Mouse (Mus musculus) ES-E14 (cell line): ENCODE measurements around the gene Coa4. TPM values are rescaled to one million over a fixed set of nuclear protein-coding genes. Genes with fewer than 3 reads are reported as not detected.
A peak's percentile ranks its signal among the peaks of the same experiment; 100 is the strongest.

Source experiments
- DNase-seq: peaks from one replicate; pipeline ENCODE4 v3.0.0-alpha.2; 2013; ENCODE audit warnings: low read depth, low spot score
- H3K27ac ChIP-seq: 2 replicates; pipeline ENCODE4 v1.5.1; 2012; ENCODE audit warnings: low read depth, mild to moderate bottlenecking, low read length, moderate library complexity, mixed read lengths; ENCODE audit not compliant: poor library complexity, insufficient read depth, severe bottlenecking
- H3K36me3 ChIP-seq: 2 replicates; pipeline ENCODE4 v1.6.1; 2012; ENCODE audit warnings: mild to moderate bottlenecking, low read length, moderate library complexity, mixed read lengths; ENCODE audit not compliant: control insufficient read depth, poor library complexity, insufficient read depth, severe bottlenecking
- H3K4me1 ChIP-seq, 2 experiments: fragments of 150-350 bp in 1 of 2; sonication (generic) in 1 of 2; 2 replicates each; pipeline ENCODE4 v1.6.1; 2012; ENCODE audit warnings: low read length in 2 of 2, mild to moderate bottlenecking in 1 of 2, mixed read lengths in 1 of 2; ENCODE audit not compliant: control insufficient read depth in 2 of 2, insufficient read depth in 2 of 2, poor library complexity in 1 of 2
- H3K4me3 ChIP-seq, 2 experiments: fragments of 150-350 bp in 1 of 2; sonication (generic) in 1 of 2; 2 replicates each; pipeline ENCODE4 v1.5.1; 2012; ENCODE audit warnings: low read length in 2 of 2, low read depth in 1 of 2, mild to moderate bottlenecking in 1 of 2, mixed read lengths in 1 of 2; ENCODE audit not compliant: insufficient read depth in 1 of 2, poor library complexity in 1 of 2, severe bottlenecking in 1 of 2
- H3K9ac ChIP-seq: 2 replicates; pipeline ENCODE4 v1.6.1; 2012; ENCODE audit warnings: low read depth, mild to moderate bottlenecking, low read length, mixed read lengths; ENCODE audit not compliant: poor library complexity, insufficient read depth, severe bottlenecking
- H3K9me3 ChIP-seq: fragments of 150-350 bp; sonication (generic); 2 replicates; pipeline ENCODE4 v1.6.1; 2012; ENCODE audit warnings: low read depth, mild to moderate bottlenecking, low read length; ENCODE audit not compliant: control insufficient read depth, insufficient read depth
- CHD2 ChIP-seq: IDR thresholded peaks from 2 replicates; pipeline ENCODE4 v1.6.1; 2014; ENCODE audit warnings: mild to moderate bottlenecking, low read depth, low read length, inconsistent platforms
- HCFC1 ChIP-seq: IDR thresholded peaks from 2 replicates; pipeline ENCODE4 v1.6.1; 2012; ENCODE audit warnings: low read length, inconsistent platforms, borderline replicate concordance; ENCODE audit not compliant: insufficient read depth
- MAFK ChIP-seq: IDR thresholded peaks from 2 replicates; pipeline ENCODE4 v1.6.1; 2014; ENCODE audit warnings: mild to moderate bottlenecking, low read depth, low read length, inconsistent platforms; ENCODE audit not compliant: insufficient read depth
- ZC3H11A ChIP-seq: IDR thresholded peaks from 2 replicates; pipeline ENCODE4 v1.6.1; 2012; ENCODE audit warnings: low read depth, mild to moderate bottlenecking, inconsistent platforms, low read length, borderline replicate concordance
- ZNF384 ChIP-seq: IDR thresholded peaks from 2 replicates; pipeline ENCODE4 v1.6.1; 2012; ENCODE audit warnings: low read depth, low read length, inconsistent platforms
- in situ Hi-C, 2 experiments: fragments of 600-800 bp; cut with MboI; formaldehyde crosslinking; loops; one replicate each; pipeline ENCODE4 v1.15.1; 2025; ENCODE audit warnings: low sequenced_read_pairs in 2 of 2, inconsistent platforms in 1 of 2; ENCODE audit not compliant: unreplicated experiment in 2 of 2
- total RNA-seq: library from RNA; depleted of rRNA; stranded (reverse); fragments of 300-350 nt; gene quantifications from 2 replicates; pipeline ENCODE4 v1.2.3, GENCODE M21; 2012; rRNA removed

The Coa4 gene
- total RNA-seq, 1 experiment: 14.6 TPM

DNA sequence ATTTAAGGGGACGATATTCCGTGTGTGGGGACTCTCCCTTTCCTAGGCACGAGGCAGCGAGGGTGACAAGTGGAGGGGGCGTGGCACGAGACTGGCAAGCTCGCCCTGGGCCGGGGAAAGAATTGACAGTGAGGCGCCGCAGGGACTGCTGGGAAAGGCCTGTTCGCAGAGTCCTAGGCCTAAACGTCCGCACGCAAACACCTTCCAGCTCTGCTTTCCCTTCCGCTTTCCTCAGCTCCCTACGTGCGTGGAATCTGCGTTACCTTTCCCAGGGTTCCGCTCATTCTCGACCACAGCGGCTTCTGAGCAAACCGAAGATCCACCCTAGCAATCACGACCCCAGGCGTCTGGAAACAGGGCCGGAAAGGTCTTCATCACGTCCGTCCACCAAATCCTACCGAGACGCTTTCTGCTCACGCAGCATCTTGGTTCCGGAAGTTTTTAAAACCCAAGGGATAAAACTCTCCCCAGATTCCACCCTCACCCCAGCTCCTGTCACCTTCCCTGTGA lies 45.9 kb downstream of the Coa4 start:
- TF ChIP-seq ZC3H11A (no peak), CHD2 (0 out of 2 replicates have a peak, but pooled peaks have one; percentile 20), HCFC1 (peak; percentile 83), MAFK (0 out of 2 replicates have a peak, but pooled peaks have one; percentile 10), ZNF384 (no peak)
- in situ Hi-C loops: no loop called here
- peak overlapping the region; percentile 86 to 89 for H3K4me3 ChIP-seq
- peak; percentile 92 for DNase-seq
- no peaks in the 10 kb centered on the region for H3K36me3 ChIP-seq
- no peaks in the 10 kb centered on the region for H3K9me3 ChIP-seq
- H3K27ac ChIP-seq: peak overlapping the region; percentile 61; the same call in 1 of the 2 replicates
- peaks cover 0 to 2% of the 10 kb centered on the region in 2 experiments; a peak in 1 of 4 replicates for H3K4me1 ChIP-seq
- peak overlapping the region; percentile 98 for H3K9ac ChIP-seq

DNA sequence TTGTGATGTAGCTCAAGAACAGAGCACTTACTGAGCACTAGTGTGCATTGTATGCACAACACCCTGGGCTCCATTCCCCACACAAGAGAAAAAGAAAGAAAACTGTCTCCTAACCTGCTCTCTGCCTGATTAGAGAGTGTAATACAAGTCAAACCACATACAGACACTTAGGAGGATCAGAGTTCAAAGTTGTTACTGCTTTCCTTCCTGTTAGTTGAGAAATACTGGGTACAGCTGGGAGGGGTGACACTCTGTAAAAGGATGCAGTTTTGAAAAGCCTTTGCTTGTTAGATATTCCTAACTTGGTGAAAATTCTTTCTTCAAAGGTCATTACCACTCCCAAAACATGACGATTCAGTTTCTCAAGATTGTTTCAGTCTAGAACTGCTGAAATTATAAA lies 52.9 kb downstream of the Coa4 start:
- Histone ChIP-seq H3K36me3 (no peaks in the 10 kb centered on the region), H3K4me3 (no peak overlapping the region), H3K9me3 (no peaks in the 10 kb centered on the region), H3K9ac (no peak overlapping the region), H3K27ac (no peak overlapping the region), H3K4me1 (no peaks in the 10 kb centered on the region)
- TF ChIP-seq ZNF384: no peak
- no peak for TF ChIP-seq ZC3H11A
- TF ChIP-seq HCFC1: no peak
- TF ChIP-seq CHD2: no peak
- no peak for TF ChIP-seq MAFK
- no peak for DNase-seq
- in situ Hi-C loops: no loop called here

Other genes with a start within 250 kb of the Coa4 start
- gene C2cd3, start 164.8 kb upstream of the Coa4 start, total RNA-seq: 10.9 and 12.5 TPM in 2 replicates
- gene Ppme1, start 164.8 kb upstream of the Coa4 start, total RNA-seq: 31.4 and 34.8 TPM in 2 replicates
- not detected in 2 replicates for gene Ucp3, start 64.1 kb upstream of the Coa4 start, total RNA-seq
- 46.9 and 52.7 TPM in 2 replicates for gene Ucp2, start 43.7 kb upstream of the Coa4 start, total RNA-seq
- gene Dnajb13, start 22.1 kb upstream of the Coa4 start, total RNA-seq: 2.5 and 2.8 TPM in 2 replicates
- 58.7 and 61.8 TPM in 2 replicates for gene Rab6a, start 70.3 kb downstream of the Coa4 start, total RNA-seq
- gene Mrpl48, start 71.2 kb downstream of the Coa4 start, total RNA-seq: 27.9 and 30.9 TPM in 2 replicates
- 4.4 and 4.7 TPM in 2 replicates for gene Plekhb1, start 125.3 kb downstream of the Coa4 start, total RNA-seq
- 19.1 and 21.1 TPM in 2 replicates for gene Fam168a, start 169.6 kb downstream of the Coa4 start, total RNA-seq